ENCODE assay signal across 13 mouse cellular contexts in the genomic region with DNA sequence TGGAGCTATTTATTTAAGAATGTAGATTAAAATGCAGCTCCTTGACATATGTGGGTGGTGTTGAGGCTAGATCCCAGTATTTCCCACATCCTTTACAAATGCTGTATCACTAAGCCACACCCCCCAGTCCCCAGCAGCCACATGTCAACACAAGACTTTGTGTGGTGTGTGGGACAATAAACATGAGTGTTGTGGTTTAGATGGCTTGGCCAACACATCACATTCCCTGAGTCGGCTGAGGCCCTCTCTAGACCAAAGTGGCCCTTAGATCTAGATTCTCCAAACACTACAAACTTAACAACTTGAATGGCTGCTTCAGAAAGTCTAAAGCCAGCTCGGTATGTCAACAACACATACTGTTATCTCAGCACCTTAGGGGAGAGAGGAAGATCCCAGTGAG.
"Had no signal": no experiment of that assay in that cellular context is flagged by ENCODE, and none has a peak within 500 bp of the region (broad histone marks: within the 10 kb centered on the region; RNA-seq: fewer than 3 reads in every experiment).

No protein-coding gene starts in this region.

- ATAC-seq: intestine, embryonic 15.5 days; midbrain, embryonic 16.5 days had no signal

- H3K4me3 ChIP-seq: intestine, embryonic 15.5 days; limb, embryonic 13.5 days; liver, embryonic 15.5 days; midbrain, embryonic 12.5 days; neural tube, embryonic 13.5 days had no signal

- H3K4me2 ChIP-seq: intestine, embryonic 15.5 days; limb, embryonic 13.5 days; liver, embryonic 15.5 days; midbrain, embryonic 12.5 days; neural tube, embryonic 13.5 days had no signal

- H3K9ac ChIP-seq: intestine, embryonic 15.5 days; limb, embryonic 13.5 days; liver, embryonic 15.5 days; midbrain, embryonic 12.5 days; neural tube, embryonic 13.5 days had no signal

- H3K36me3 ChIP-seq: intestine, embryonic 15.5 days; limb, embryonic 13.5 days; liver, embryonic 15.5 days; midbrain, embryonic 12.5 days; neural tube, embryonic 13.5 days had no signal

- H3K27me3 ChIP-seq: intestine, embryonic 15.5 days; limb, embryonic 13.5 days; liver, embryonic 15.5 days; midbrain, embryonic 12.5 days; neural tube, embryonic 13.5 days had no signal

- H3K27ac ChIP-seq: intestine, embryonic 15.5 days; limb, embryonic 13.5 days; liver, embryonic 15.5 days; midbrain, embryonic 12.5 days; neural tube, embryonic 13.5 days had no signal

- DNase-seq: kidney, adult 18-20 months; kidney, postnatal 10 days; left cerebral cortex, postnatal 4 days; retina, postnatal 1 day; right cerebral cortex, postnatal 4 days; spleen, adult 18-20 months; thymus, postnatal 36 days had no signal

- H3K9me3 ChIP-seq: intestine, embryonic 15.5 days; limb, embryonic 13.5 days; liver, embryonic 15.5 days; midbrain, embryonic 12.5 days; neural tube, embryonic 13.5 days had no signal

- H3K4me1 ChIP-seq: intestine, embryonic 15.5 days; limb, embryonic 13.5 days; liver, embryonic 15.5 days; midbrain, embryonic 12.5 days; neural tube, embryonic 13.5 days had no signal
